In genomic region chr15:93567546-93568307, GRCm38 (mm10) we compare ENCODE assay signal across 10 mouse cellular contexts. TPM values are rescaled to one million over a fixed set of nuclear protein-coding genes. Genes with fewer than 3 reads are reported as not detected.
DNase-seq lines count a peak whose midpoint lies in the region; ATAC-seq and TF ChIP-seq lines count a peak whose summit lies in the region.
"Had no signal": no experiment of that assay in that cellular context is flagged by ENCODE, and none has a peak within 500 bp of the region (broad histone marks: within the 10 kb centered on the region; RNA-seq: fewer than 3 reads in every experiment).

No protein-coding gene starts in this region.

- peak; percentile 44; the same call in 1 of the 2 replicates for ATAC-seq in intestine, embryonic 15.5 days
- ATAC-seq in intestine, postnatal 0 days, result no peak
- ATAC-seq in liver, embryonic 12.5 days, result no peak

- H3K4me1 ChIP-seq in intestine, embryonic 15.5 days (replicated peaks), result peaks cover 12% of the 10 kb centered on the region; the same call in 1 of the 2 replicates
- H3K4me1 ChIP-seq in intestine, postnatal 0 days (replicated peaks; ENCODE audit: control insufficient read depth, insufficient read depth, low read length), result 0 out of 2 replicates have a peak, but pooled peaks cover 2% of the 10 kb centered on the region
- peaks cover 10% of the 10 kb centered on the region; the same call in 1 of the 2 replicates for H3K4me1 ChIP-seq in liver, embryonic 12.5 days

- 62% methylated on average over 14 of the region's 14 CpGs for WGBS in intestine, embryonic 15.5 days
- WGBS in intestine, postnatal 0 days, result 69% methylated on average over 14 of the region's 14 CpGs
- WGBS in liver, embryonic 12.5 days (ENCODE audit: insufficient replicate concordance), result 80% methylated on average over 14 of the region's 14 CpGs

- no peak overlapping the region for H3K4me3 ChIP-seq in intestine, embryonic 15.5 days (replicated peaks)
- no peak overlapping the region for H3K4me3 ChIP-seq in intestine, postnatal 0 days (ENCODE audit: low read depth, low read length)
- H3K4me3 ChIP-seq in liver, embryonic 12.5 days, result no peak overlapping the region

- DNase-seq in adrenal gland, postnatal 10 days, result peak; percentile 45
- no peak for DNase-seq in adrenal gland, postnatal 25 days
- DNase-seq in ovary, postnatal 36 days (ENCODE audit: low spot score), result peak; percentile 44
- DNase-seq in ovary, adult 18-20 months (ENCODE audit: low spot score), result no peak
- peak; percentile 54 for DNase-seq in lung, postnatal 10 days
- DNase-seq: cerebellum, adult 8-10 months; thymus, adult 2 months had no signal

- no peaks in the 10 kb centered on the region for H3K9me3 ChIP-seq in intestine, embryonic 15.5 days
- H3K9me3 ChIP-seq in intestine, postnatal 0 days (ENCODE audit: control insufficient read depth), result no peaks in the 10 kb centered on the region
- no peaks in the 10 kb centered on the region for H3K9me3 ChIP-seq in liver, embryonic 12.5 days (replicated peaks)

- no peaks in the 10 kb centered on the region for H3K36me3 ChIP-seq in intestine, embryonic 15.5 days
- no peaks in the 10 kb centered on the region for H3K36me3 ChIP-seq in intestine, postnatal 0 days (ENCODE audit: control insufficient read depth, insufficient read depth)
- no peaks in the 10 kb centered on the region for H3K36me3 ChIP-seq in liver, embryonic 12.5 days

- H3K4me2 ChIP-seq in intestine, embryonic 15.5 days (replicated peaks), result no peak overlapping the region
- no peak overlapping the region; the same call in 1 of the 2 replicates for H3K4me2 ChIP-seq in intestine, postnatal 0 days (replicated peaks; ENCODE audit: low read depth)
- no peak overlapping the region for H3K4me2 ChIP-seq in liver, embryonic 12.5 days

- H3K27ac ChIP-seq in intestine, embryonic 15.5 days, result no peak overlapping the region
- no peak overlapping the region for H3K27ac ChIP-seq in intestine, postnatal 0 days (ENCODE audit: low read depth, low read length)
- H3K27ac ChIP-seq in liver, embryonic 12.5 days, result no peak overlapping the region

- H3K27me3 ChIP-seq in intestine, embryonic 15.5 days (replicated peaks), result no peaks in the 10 kb centered on the region
- no peaks in the 10 kb centered on the region for H3K27me3 ChIP-seq in intestine, postnatal 0 days (replicated peaks; ENCODE audit: control insufficient read depth, insufficient read depth, low read length)
- H3K27me3 ChIP-seq in liver, embryonic 12.5 days (replicated peaks), result no peaks in the 10 kb centered on the region

- no peak overlapping the region for H3K9ac ChIP-seq in intestine, embryonic 15.5 days
- no peak overlapping the region for H3K9ac ChIP-seq in intestine, postnatal 0 days (ENCODE audit: low read depth, low read length)
- no peak overlapping the region for H3K9ac ChIP-seq in liver, embryonic 12.5 days

- TF ChIP-seq CTCF in intestine, postnatal 0 days (IDR thresholded peaks at IDR 0.05; ENCODE audit: low read depth), result no peak

RNA-seq across cellular contexts. Expression of gene Prickle1, which starts 28.0 kb away (rescaled TPM):
- 10 to 100 TPM; 21.0 to 23.8 TPM for total RNA-seq in adrenal gland, postnatal 10 days (2021)
- 17.0 and 18.2 TPM in 2 replicates for total RNA-seq in adrenal gland, postnatal 25 days (2021)
- polyA plus RNA-seq in intestine, embryonic 15.5 days (2015; fragmentation: Nextera tagmentation; extraction: Ambion mirVana), result 21.0 and 23.7 TPM in 2 replicates
- polyA plus RNA-seq in intestine, postnatal 0 days (2015; fragmentation: Nextera tagmentation; extraction: Ambion mirVana), result 6.3 and 6.5 TPM in 2 replicates
- 7.8 and 8.9 TPM in 2 replicates for polyA plus RNA-seq in liver, embryonic 12.5 days (2016; fragmentation: Nextera tagmentation; extraction: Ambion mirVana)

Comparison
In these comparisons a context has a peak if more than half of its experiments do, and no peak if none do; other contexts are left out.
1. DNase-seq: peak in adrenal gland, postnatal 10 days (single experiment), ovary, postnatal 36 days (single experiment) and lung, postnatal 10 days (single experiment); none in adrenal gland, postnatal 25 days (single experiment) and ovary, adult 18-20 months (single experiment).